Mouse (Mus musculus) thymus, postnatal 10 days (tissue): ENCODE measurements around the gene Aldh4a1.

Experiments
- DNase-seq, 2 experiments: peaks; one replicate each; pipeline ENCODE4 v3.0.0; 2021; ENCODE audit warnings: low spot score in 2 of 2

Aldh4a1 gene

GRCm38 (mm10) chr4:139622373-139623282, at the start of gene Aldh4a1:
Aldh4a1 (plus strand) TSS chr4:139622866.
- DNase-seq: peak; percentile 80 to 89

DNA sequence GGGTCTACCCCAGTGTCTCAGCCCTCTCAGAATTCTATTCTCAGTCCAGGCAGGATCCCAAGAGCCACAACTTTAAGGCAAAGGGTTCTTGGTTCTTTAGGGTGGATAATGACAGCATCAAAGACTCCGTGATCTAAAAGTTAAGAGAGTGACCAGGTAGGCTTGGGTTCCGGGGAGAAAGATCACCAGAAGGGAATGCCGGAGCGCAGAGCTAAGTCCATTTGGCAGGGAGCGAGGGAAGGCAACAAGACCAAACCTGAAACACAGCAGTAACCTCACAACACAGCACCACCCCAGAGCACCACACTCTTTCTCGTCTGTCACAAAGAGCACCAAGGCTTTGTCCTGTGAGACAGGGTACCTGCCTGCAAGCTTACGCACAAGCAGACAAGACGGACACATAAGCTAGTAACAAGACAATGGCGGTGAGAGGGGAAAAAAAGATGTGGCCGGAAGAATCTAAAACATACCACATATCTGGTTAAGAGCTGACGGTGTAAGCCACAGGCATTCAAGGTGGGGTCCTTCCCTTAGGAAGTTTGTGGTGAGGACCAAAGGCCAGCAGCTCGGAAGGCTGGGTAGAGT, 49.6 kb upstream of the Aldh4a1 start:
- no peak for DNase-seq

DNA sequence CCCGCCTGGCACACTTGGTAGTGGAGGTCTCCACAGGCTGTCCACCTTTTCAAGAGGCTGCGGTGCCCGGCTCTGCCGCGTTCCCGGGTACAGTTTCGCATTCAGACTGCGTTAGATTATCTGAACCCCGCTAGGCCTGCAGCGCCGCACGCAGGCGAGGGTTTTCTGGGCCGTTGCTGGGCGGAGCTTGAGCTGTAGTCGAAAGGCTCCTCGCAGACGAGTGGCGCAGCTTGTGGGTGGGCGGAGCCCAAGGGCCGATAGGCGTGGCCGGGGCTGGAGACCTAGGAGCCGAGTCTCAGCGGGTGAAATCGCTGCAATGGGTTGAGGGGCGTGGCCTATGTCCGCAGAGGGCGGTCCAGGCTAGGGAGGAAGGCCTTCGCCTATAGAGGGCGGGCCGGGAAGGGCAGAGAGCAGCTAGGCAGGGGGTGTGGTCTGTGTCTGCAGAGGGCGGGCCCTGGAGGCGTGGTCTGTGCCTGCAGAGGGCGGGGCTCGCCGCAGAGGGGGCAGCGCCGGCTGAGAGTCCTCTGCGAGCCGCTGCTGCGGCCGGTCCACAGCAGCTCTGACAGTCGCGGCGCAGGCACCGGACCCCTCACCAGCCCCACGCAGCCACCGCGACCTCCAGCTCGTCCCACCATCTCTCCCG, 48.4 kb upstream of the Aldh4a1 start:
- DNase-seq: peak; percentile 98

DNA sequence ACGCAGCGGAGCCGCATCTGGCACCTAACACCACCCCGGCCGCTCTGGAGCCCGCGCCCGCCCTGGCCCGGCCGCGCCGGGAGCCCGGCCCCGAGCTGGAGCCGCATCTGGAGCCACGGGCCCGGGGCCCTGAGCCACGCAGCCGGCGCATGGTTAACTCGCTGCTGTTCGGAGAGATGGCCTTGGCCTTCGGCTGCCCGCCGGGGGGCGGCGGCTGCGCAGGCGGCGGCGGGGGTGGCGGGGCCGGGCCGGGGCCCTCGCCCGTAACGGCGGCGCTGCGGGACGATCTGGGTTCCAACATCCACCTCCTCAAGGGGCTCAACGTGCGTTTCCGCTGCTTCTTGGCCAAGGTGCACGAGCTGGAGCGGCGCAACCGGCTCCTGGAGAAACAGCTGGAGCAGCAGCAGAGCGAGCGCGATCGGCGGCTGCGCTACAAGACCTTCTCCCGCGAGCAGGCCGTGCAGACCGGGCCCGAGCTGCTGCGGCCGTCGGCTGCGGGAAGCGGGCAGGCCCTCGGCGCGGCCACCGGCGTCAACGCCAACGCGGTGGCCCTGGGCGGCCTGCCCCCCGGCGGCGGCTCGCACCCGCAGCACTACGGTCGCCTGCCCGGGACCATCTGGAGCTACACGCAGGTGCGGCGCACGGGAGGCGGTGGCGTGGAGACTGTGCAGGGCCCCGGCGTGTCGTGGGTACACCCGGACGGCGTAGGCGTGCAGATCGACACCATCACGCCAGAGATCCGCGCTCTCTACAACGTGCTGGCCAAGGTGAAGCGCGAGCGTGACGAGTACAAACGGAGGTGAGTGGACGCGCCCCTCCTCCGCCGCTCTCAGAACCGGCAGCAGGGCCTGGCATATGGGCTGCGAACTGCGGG, 47.6 kb upstream of the Aldh4a1 start:
- peak; percentile 50 to 54 for DNase-seq

GRCm38 (mm10) chr4:139575673-139576003, 47.0 kb upstream of the Aldh4a1 start:
- no peak for DNase-seq

- DNase-seq: no peak
Measured at GRCm38 (mm10) chr4:139576251-139576880, 46.3 kb upstream of the Aldh4a1 start.

GRCm38 (mm10) chr4:139577006-139577405, 45.7 kb upstream of the Aldh4a1 start:
- DNase-seq: no peak

DNA sequence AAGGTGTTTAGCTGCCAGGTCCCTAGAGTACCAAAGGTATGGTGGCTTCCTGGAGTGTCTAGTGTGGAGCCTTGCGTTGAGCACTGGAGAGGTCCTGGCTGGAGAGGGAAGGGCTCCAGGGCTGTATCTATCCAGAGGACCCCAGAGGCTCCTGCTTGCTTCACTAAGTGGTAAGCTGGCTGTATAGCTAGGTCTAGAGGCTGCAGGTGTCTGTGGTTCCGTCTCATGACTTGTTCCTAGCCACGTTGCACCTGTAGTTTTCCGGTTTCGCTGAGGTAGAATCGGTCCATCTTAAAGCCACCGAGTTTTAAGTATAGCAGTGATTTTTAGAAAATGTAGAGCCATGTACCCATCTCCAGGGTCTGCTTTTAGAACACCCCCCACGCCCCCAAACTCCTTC, 44.3 kb upstream of the Aldh4a1 start:
- DNase-seq: no peak

DNA sequence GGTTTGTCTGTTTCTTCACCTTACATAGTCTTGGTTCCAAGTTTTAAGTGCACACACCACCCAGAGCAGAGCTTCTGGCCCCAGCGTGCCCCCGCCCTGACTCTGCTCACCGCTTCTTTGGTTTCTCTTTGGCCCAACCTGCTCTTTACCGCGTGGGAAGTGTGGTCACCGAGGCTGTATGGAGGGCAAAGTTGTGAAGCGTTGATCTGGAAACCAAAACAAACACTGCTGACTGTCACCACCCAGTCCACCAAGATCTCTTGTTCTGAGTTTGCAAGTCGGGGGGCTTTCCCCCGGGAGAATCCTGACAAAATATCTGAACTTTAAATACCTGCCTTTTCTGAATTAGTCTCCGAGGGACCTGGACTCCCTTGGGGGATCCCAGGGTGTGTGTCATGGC, 43.7 kb upstream of the Aldh4a1 start:
- DNase-seq: no peak

DNA sequence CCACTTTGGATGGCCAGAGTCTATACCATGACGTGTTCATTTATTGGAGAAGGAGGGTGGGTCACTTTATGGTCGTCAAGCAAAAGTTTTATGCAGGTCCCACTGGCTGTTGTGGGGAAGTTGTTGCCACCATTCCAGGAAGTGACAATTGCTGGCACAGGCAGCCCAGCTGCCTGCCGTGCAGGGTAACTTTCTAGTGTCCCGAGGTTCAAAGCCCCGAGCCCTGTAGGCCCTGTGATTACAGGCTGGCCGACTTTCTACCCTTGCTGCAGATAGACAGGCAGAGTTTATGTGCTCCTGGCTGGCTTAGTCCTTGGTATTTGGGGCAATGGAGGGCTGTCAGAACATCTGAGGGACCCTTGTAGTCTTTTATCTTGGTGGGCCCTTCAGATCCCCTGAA, 43.2 kb upstream of the Aldh4a1 start:
- DNase-seq: no peak

- DNase-seq: no peak
Measured at GRCm38 (mm10) chr4:139580663-139581336, 41.9 kb upstream of the Aldh4a1 start.

GRCm38 (mm10) chr4:139581427-139582051, 41.1 kb upstream of the Aldh4a1 start:
- DNase-seq: no peak

DNA sequence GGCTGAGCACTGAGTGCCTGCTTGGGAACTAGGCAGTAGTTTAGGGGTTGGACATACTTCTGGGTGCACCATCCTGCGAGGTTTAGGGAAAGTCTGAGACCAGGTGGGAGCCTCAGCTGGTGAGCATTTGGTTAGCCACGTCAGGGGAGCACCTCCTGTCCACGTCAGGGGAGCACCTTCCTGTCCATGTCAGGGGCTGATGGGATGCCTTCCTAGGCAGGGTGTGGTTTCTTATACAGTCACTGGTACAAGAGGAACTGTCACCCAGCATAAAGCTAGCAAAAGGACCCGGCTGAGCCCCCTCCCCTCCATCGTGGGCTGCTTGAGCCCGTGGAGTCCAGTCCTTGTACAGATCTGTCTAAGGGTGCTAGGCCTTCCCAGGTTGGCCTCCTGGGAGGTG, 40.3 kb upstream of the Aldh4a1 start:
- DNase-seq: no peak

DNA sequence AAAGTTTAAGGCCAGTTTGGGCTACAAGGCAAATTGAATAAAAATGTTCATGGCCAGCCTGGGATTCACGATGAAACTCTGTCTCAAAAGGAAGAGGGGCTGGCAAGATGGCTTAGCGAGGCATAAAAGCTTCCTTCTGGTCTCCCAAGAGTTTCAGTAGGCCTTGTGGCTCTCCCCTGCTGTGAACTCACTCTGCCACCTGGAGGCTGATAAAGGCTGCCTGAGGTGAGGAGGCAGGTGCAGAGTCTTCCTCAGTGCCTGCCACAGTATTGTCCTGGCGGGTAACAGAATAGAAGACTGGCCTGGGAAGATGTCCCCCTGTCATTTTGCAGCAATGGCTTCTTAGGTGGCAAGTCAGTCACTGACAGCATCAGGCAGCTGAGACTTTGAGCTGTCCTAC, 39.8 kb upstream of the Aldh4a1 start:
- DNase-seq: no peak

- DNase-seq: no peak
Measured at GRCm38 (mm10) chr4:139583629-139584245, 38.9 kb upstream of the Aldh4a1 start.

- no peak for DNase-seq
Measured at GRCm38 (mm10) chr4:139584704-139585103, 38.0 kb upstream of the Aldh4a1 start.

DNA sequence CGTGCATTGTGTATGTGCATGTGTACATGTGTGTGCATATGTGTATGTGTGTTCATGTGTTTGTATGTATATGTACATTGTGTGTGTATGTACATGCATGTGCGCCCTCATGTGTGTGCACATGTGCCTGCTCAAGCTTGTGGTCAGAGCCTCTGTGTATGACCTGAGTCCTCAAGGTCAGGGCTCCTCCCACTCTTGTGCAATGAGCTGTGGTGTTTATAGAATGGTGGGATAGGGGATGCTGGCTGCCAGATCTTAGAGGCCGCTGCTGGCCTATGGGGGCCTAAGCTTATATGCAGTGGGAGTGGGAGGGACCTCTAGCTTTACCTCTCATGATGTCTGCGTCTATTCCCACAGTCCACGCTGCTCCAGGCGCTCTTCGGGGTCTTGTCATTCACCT, 37.0 kb upstream of the Aldh4a1 start:
- no peak for DNase-seq

- no peak for DNase-seq
Measured at GRCm38 (mm10) chr4:139587370-139587769, 35.3 kb upstream of the Aldh4a1 start.

DNA sequence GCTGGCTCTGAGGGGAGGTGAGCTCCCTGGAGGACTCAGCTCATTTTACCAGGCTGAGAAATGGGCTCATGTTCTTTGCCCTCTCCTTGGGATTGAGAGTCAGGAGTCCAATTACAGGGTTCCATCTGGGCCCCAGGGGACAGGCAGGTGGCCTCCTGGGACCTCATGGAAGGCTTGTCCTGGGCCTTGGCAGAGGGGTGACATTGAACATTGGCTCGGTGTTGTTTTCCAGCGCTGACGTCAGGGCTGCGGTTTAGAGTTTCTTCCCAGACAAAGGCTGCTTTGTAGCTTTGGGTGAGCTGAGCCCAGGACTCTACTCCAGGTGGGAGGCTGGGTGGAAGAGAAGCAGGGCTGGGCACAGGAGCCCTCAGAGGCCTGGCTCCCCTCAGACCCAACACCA, 34.9 kb upstream of the Aldh4a1 start:
- DNase-seq: no peak
